Mouse (Mus musculus) T-helper 17 cell (primary cell): ENCODE measurements around the gene Agbl4.

Experiments
- in situ Hi-C, 2 experiments: fragments of 300-600 bp; cut with MboI, MseI; formaldehyde crosslinking; loops; 1 replicate in 1 of 2; 2 replicates in 1 of 2; pipeline ENCODE4 v1.15.1; 2025; ENCODE audit warnings: high pct_unique_total_duplicates in 2 of 2

Agbl4 gene

DNA sequence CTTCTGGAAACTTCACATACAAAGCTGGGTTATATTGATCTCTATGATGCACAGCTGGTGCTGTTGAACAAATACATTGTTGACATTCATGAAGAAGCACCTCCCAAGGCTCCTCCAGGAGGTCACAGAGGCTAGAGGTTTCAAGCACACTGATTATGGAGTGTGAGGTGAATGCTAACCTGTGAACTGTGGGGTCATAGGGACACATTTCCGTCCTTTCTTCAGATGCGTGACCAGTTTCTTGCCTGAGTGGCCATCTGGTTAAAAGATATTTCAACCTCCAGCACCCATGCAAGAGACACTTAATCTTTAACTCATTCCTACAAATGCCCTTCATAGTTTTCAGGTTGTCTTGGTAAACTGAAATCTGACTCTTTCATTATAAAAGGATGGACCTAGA, 985.6 kb downstream of the Agbl4 start:
- in situ Hi-C loops: no loop called here

DNA sequence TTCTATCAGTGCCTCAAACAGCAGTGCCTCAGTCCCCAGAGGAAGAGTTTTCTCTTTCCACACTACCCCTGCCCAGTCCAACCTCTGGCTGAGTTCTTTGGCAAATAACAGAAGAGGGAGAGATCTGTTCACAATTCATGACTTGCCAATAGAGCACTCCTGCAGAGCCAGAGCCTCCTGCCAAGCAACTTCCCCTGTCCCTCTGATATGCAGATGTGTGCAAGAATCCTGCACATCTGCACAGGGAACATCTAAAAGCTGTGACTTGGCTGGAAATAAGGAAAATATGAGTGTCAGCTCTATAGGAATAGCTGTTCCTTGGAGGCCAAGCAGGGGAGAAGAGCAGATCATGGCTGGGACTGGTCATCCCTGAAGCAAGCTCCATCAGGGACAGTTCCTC, 993.3 kb downstream of the Agbl4 start:
- in situ Hi-C loops: no loop called here

GRCm38 (mm10) chr4:111399784-111400183, 1002.3 kb downstream of the Agbl4 start:
- in situ Hi-C loops: no loop called here

GRCm38 (mm10) chr4:111400676-111401075, 1003.2 kb downstream of the Agbl4 start:
- in situ Hi-C loops: no loop called here

- in situ Hi-C loops: no loop called here
These were observed 1005.8 kb downstream of the Agbl4 start for GRCm38 (mm10) chr4:111403243-111403642.

GRCm38 (mm10) chr4:111410731-111411130, 1013.3 kb downstream of the Agbl4 start:
- in situ Hi-C loops: no loop called here

GRCm38 (mm10) chr4:111414399-111414798, 1016.9 kb downstream of the Agbl4 start:
- in situ Hi-C loops: no loop called here

DNA sequence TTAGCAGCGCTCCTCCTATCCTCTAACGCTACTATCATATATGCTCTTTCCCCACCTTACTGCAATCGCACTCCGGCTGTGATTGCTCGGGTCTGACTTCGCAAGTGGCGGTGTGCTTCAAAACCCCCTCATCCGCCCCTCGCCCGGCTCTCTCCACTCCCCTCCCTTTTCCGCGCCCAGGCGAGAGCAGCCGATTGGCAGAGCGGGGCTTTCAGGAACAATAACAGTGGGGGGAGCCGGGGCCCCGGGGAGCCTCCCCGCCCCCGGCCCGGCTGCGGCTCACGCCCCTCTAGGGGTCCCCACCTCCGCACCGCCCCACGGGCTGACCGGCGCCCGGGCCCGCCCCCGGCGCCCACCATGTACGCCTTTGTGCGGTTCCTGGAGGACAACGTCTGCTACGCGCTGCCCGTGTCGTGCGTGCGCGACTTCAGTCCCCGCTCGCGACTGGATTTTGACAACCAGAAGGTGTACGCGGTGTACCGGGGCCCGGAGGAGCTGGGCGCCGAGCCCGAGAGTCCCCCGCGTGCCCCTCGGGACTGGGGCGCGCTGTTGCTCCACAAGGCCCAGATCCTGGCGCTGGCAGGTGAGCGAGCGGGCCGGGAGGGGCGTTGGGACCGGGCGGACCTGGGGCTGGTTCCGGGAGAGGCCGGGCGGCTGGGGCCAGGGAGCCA, 1017.5 kb downstream of the Agbl4 start, which contains the start of gene Bend5:
Bend5 (plus strand) TSS at position 189 of the 671 bp plus-strand sequence.
- in situ Hi-C loops: no loop called here

DNA sequence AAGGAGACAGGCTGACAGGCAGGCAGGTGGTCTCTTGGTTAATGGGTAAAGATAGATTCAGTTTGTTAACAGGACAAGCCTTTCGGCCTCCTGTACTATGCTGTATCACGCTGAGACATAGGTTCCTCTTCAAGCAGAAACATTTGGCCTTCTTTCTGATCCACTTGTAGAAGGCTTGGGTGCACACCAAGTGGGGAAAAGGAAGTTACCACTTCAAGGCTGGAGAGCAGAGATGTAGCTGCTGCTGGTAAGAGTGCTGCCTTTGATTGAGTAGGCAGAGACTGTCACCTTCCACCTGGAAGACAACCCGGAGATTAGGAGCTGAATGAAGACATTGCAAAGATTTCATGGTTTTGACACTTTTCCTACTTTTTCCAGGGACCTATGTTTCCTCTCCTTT, 1018.7 kb downstream of the Agbl4 start:
- in situ Hi-C loops: no loop called here

DNA sequence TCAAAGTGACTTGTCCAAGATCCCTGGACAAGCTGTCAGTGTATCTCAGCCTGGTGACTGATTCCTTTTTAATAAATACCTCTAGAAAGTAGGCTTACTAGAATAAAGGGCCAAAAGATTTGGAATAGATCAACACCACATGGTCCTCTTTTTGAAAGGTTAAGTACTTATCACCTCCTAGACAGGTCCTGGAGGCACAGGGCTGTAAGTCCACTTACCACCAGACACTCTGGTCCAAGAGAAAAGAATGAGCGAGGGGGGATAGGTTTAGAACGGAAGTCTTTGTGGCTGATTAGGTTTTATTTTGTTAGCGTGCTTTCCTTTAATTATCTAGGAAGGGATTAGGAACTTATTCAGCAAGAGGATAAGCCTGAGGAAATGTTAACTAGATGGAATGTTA, 1019.1 kb downstream of the Agbl4 start:
- in situ Hi-C loops: no loop called here

- in situ Hi-C loops: no loop called here
These were observed 1020.3 kb downstream of the Agbl4 start for GRCm38 (mm10) chr4:111417716-111418115.

GRCm38 (mm10) chr4:111419476-111419875, 1022.0 kb downstream of the Agbl4 start:
- in situ Hi-C loops: no loop called here

DNA sequence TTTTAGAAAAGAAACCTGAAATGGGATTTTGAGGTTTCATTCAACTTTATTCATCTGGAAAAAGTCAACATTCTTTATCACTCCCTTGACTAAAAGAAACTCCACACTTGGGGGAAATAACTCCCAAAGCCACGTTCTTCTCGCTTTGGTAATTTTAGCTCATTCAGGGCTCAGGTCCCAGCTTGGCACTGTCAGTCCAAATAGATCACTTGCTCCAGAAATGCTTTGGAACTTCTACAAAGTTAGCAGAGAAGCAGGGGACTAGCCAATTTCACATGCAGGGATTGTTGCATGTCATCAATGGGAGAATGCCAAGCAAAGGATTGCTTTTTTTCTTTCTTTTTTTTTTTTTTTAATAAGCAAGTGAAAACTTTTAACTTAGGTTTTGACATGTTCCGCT, 1022.6 kb downstream of the Agbl4 start:
- in situ Hi-C loops: no loop called here

GRCm38 (mm10) chr4:111420955-111421354, 1023.5 kb downstream of the Agbl4 start:
- in situ Hi-C loops: no loop called here

- in situ Hi-C loops: no loop called here
These were observed 1024.3 kb downstream of the Agbl4 start for GRCm38 (mm10) chr4:111421785-111422184.

GRCm38 (mm10) chr4:111424371-111424950, 1027.0 kb downstream of the Agbl4 start:
- in situ Hi-C loops: no loop called here

DNA sequence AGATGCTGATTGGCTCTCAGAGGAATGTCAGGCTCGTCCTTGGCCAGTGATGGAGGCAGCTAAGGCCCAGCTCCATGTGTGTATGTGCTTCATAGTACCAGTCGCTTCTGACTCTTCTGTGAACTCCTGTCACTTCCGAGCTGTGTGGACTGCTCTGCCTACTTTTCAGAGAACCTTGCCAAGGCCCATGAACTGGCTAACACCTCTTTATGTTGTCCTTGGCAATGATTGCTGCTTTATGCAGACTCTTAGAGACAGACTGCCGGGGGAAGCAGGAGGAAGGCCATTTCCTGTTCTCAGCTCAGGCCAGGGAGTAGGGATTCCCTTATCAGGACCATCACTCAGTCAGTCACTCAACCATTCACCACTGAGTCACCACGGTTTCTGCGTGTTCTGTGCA, 1027.7 kb downstream of the Agbl4 start:
- in situ Hi-C loops: no loop called here

GRCm38 (mm10) chr4:111431186-111431585, 1033.7 kb downstream of the Agbl4 start:
- in situ Hi-C loops: no loop called here

DNA sequence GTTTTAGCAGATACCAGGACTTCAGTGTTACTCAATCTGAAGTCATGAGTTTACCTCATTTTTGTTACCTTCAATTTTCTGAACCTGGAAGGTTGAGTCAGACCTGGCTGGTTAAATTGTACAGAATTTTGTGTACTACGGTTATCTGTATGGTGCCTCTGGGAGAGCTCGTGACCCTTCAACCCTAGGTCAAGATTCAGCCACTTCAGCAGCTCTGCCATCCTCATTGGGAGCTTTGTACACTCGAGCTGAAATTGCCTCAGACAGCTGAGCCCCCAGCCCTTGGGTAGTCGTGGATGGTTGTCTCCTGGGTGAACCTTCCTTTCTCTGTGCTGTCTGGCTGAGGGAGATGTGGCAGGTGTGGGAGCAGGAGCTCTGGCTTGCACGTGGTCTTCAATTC, 1034.6 kb downstream of the Agbl4 start:
- in situ Hi-C loops: no loop called here

- in situ Hi-C loops: no loop called here
These were observed 1035.0 kb downstream of the Agbl4 start for GRCm38 (mm10) chr4:111432417-111432816.

GRCm38 (mm10) chr4:111441709-111442108, 1044.2 kb downstream of the Agbl4 start:
- in situ Hi-C loops: no loop called here

GRCm38 (mm10) chr4:111442435-111443238, 1045.2 kb downstream of the Agbl4 start:
- in situ Hi-C loops: no loop called here
